Comparison of ENCODE assay signal across 23 mouse cellular contexts in genomic region chr9:66194003-66194402, GRCm38 (mm10). TPM values are rescaled to one million over a fixed set of nuclear protein-coding genes. Genes with fewer than 3 reads are reported as not detected.
DNase-seq lines count a peak whose midpoint lies in the region; ATAC-seq and TF ChIP-seq lines count a peak whose summit lies in the region.
"Had no signal": no experiment of that assay in that cellular context is flagged by ENCODE, and none has a peak within 500 bp of the region (broad histone marks: within the 10 kb centered on the region; RNA-seq: fewer than 3 reads in every experiment).

No protein-coding gene starts in this region.

- H3K4me3 ChIP-seq in midbrain, embryonic 11.5 days (ENCODE audit: low read depth, low read length): no peak overlapping the region
- H3K4me3 ChIP-seq in midbrain, embryonic 10.5 days: no peak overlapping the region
- H3K4me3 ChIP-seq in liver, embryonic 15.5 days (replicated peaks): no peak overlapping the region
- no peak overlapping the region for H3K4me3 ChIP-seq in kidney, adult 2 months (ENCODE audit: insufficient read depth, low read depth, low read length)
- H3K4me3 ChIP-seq: erythroblast, embryonic 14.5 days; forebrain, embryonic 15.5 days; heart, adult 2 months; kidney, embryonic 15.5 days; limb, embryonic 10.5 days; midbrain, embryonic 13.5 days; neural tube, embryonic 13.5 days had no signal

- no peak for TF ChIP-seq CTCF in kidney, adult 2 months (conservative IDR thresholded peaks at IDR 0.05; ENCODE audit: insufficient read depth, insufficient read length, low read depth, low read length)

- H3K9me3 ChIP-seq in midbrain, embryonic 11.5 days (ENCODE audit: control insufficient read depth, low read length): no peaks in the 10 kb centered on the region
- no peaks in the 10 kb centered on the region for H3K9me3 ChIP-seq in midbrain, embryonic 10.5 days (replicated peaks)
- H3K9me3 ChIP-seq in liver, embryonic 15.5 days (replicated peaks): no peaks in the 10 kb centered on the region
- H3K9me3 ChIP-seq: forebrain, embryonic 15.5 days; kidney, embryonic 15.5 days; limb, embryonic 10.5 days; midbrain, embryonic 13.5 days; neural tube, embryonic 13.5 days had no signal

- no peaks in the 10 kb centered on the region for H3K27me3 ChIP-seq in midbrain, embryonic 11.5 days (ENCODE audit: control insufficient read depth, insufficient read depth, low read length)
- H3K27me3 ChIP-seq in midbrain, embryonic 10.5 days (ENCODE audit: low read depth, poor library complexity, severe bottlenecking): no peaks in the 10 kb centered on the region
- H3K27me3 ChIP-seq in liver, embryonic 15.5 days: no peaks in the 10 kb centered on the region
- H3K27me3 ChIP-seq in kidney, adult 2 months (replicated peaks; ENCODE audit: control insufficient read depth, insufficient read depth, low read length): no peaks in the 10 kb centered on the region
- H3K27me3 ChIP-seq: forebrain, embryonic 15.5 days; kidney, embryonic 15.5 days; midbrain, embryonic 13.5 days; neural tube, embryonic 13.5 days had no signal

- no peak overlapping the region for H3K27ac ChIP-seq in midbrain, embryonic 11.5 days (ENCODE audit: low read depth, low read length)
- no peak overlapping the region for H3K27ac ChIP-seq in midbrain, embryonic 10.5 days (replicated peaks)
- H3K27ac ChIP-seq in liver, embryonic 15.5 days (replicated peaks): peak overlapping the region; percentile 88
- no peak overlapping the region for H3K27ac ChIP-seq in kidney, adult 2 months (ENCODE audit: insufficient read depth, low read depth, low read length)
- H3K27ac ChIP-seq: forebrain, embryonic 15.5 days; heart, adult 2 months; hindbrain, embryonic 14.5 days; kidney, embryonic 15.5 days; limb, embryonic 10.5 days; midbrain, embryonic 13.5 days; neural tube, embryonic 13.5 days had no signal

- H3K4me2 ChIP-seq in midbrain, embryonic 11.5 days: no peak overlapping the region
- peak overlapping the region; percentile 47 for H3K4me2 ChIP-seq in liver, embryonic 15.5 days
- H3K4me2 ChIP-seq: forebrain, embryonic 15.5 days; hindbrain, embryonic 14.5 days; kidney, embryonic 15.5 days; midbrain, embryonic 13.5 days; neural tube, embryonic 13.5 days had no signal

- H3K36me3 ChIP-seq in midbrain, embryonic 11.5 days (ENCODE audit: control insufficient read depth, insufficient read depth, low read length): no peaks in the 10 kb centered on the region
- H3K36me3 ChIP-seq in midbrain, embryonic 10.5 days: no peaks in the 10 kb centered on the region
- no peaks in the 10 kb centered on the region for H3K36me3 ChIP-seq in liver, embryonic 15.5 days (replicated peaks)
- H3K36me3 ChIP-seq in kidney, adult 2 months (ENCODE audit: control insufficient read depth, insufficient read depth, low read length): no peaks in the 10 kb centered on the region
- H3K36me3 ChIP-seq: forebrain, embryonic 15.5 days; kidney, embryonic 15.5 days; limb, embryonic 10.5 days; midbrain, embryonic 13.5 days; neural tube, embryonic 13.5 days had no signal

- 81% methylated on average over 3 of the region's 3 CpGs for WGBS in midbrain, embryonic 11.5 days
- 73% methylated on average over 3 of the region's 3 CpGs for WGBS in midbrain, embryonic 10.5 days
- WGBS in liver, embryonic 15.5 days (ENCODE audit: insufficient replicate concordance): 18% methylated on average over 3 of the region's 3 CpGs
- 89% methylated on average over 3 of the region's 3 CpGs for WGBS in kidney, adult 2 months

- peak; percentile 44 for DNase-seq in midbrain, embryonic 11.5 days (ENCODE audit: low spot score, missing footprints)
- no peak for DNase-seq in midbrain, embryonic 10.5 days (ENCODE audit: low spot score)
- no peak for DNase-seq in lung, postnatal 25 days (ENCODE audit: low spot score)
- DNase-seq in kidney, adult 2 months: no peak
- no peak for DNase-seq in kidney, adult 18-20 months
- DNase-seq: adrenal gland, postnatal 10 days; B cell, adult 2 months; gastrocnemius, postnatal 14 days; heart, adult 2 months; heart, postnatal 36 days; lung, adult 18-20 months; lung, postnatal 36 days; thymus, adult 18-20 months; thymus, postnatal 4 days had no signal

- no peaks in the 10 kb centered on the region for H3K4me1 ChIP-seq in midbrain, embryonic 11.5 days (ENCODE audit: control insufficient read depth, insufficient read depth, low read length)
- peaks cover under 1% of the 10 kb centered on the region; the same call in 1 of the 2 replicates for H3K4me1 ChIP-seq in midbrain, embryonic 10.5 days
- H3K4me1 ChIP-seq in liver, embryonic 15.5 days (replicated peaks): peaks cover 67% of the 10 kb centered on the region
- no peaks in the 10 kb centered on the region for H3K4me1 ChIP-seq in kidney, adult 2 months (ENCODE audit: control insufficient read depth, insufficient read depth, low read length)
- H3K4me1 ChIP-seq: forebrain, embryonic 15.5 days; limb, embryonic 10.5 days; midbrain, embryonic 13.5 days; neural tube, embryonic 13.5 days had no signal

- TF ChIP-seq POLR2A in kidney, adult 2 months (IDR thresholded peaks at IDR 0.05; ENCODE audit: low read depth, low read length): no peak

- no peak overlapping the region for H3K9ac ChIP-seq in midbrain, embryonic 11.5 days (ENCODE audit: low read length)
- peak overlapping the region; percentile 6; the same call in 1 of the 2 replicates for H3K9ac ChIP-seq in liver, embryonic 15.5 days
- H3K9ac ChIP-seq: forebrain, embryonic 15.5 days; hindbrain, embryonic 14.5 days; kidney, embryonic 15.5 days; midbrain, embryonic 13.5 days; neural tube, embryonic 13.5 days had no signal

- ATAC-seq in midbrain, embryonic 11.5 days (ENCODE audit: low FRiP score): no peak
- peak; percentile 73 for ATAC-seq in erythroid progenitor cell, adult 5-6 weeks (replicated peaks; ENCODE audit: low FRiP score, poor library complexity, severe bottlenecking)
- ATAC-seq in liver, embryonic 15.5 days (ENCODE audit: insufficient read depth): peak; percentile 85
- ATAC-seq: forebrain, embryonic 15.5 days; midbrain, embryonic 13.5 days had no signal

RNA-seq across cellular contexts. Expression of gene Dapk2, which starts 36.0 kb away (rescaled TPM):
- polyA plus RNA-seq in midbrain, embryonic 11.5 days (2014; fragmentation: Nextera tagmentation; extraction: Ambion mirVana): 6.7 and 7.4 TPM in 2 replicates
- 6.3 TPM in 2 replicates for polyA plus RNA-seq in midbrain, embryonic 10.5 days (2016; fragmentation: Nextera tagmentation; extraction: Ambion mirVana)
- 19.8 and 31.0 TPM in 2 replicates for total RNA-seq in erythroid progenitor cell, adult 5-6 weeks (2015; ENCODE audit: low replicate concordance)
- total RNA-seq in erythroid progenitor cell, adult 5-6 weeks (2017; ENCODE audit: low replicate concordance): 25.5 and 51.6 TPM in 2 replicates
- 31.9 and 33.9 TPM in 2 replicates for polyA plus RNA-seq in liver, embryonic 15.5 days (2015; fragmentation: Nextera tagmentation; extraction: Ambion mirVana)
- 10.8 and 11.8 TPM in 2 replicates for polyA plus RNA-seq in kidney, adult 2 months (2012; rRNA removed)
